Mouse (Mus musculus): ENCODE data around the gene Vmn1r183. TPM values are rescaled to one million over a fixed set of nuclear protein-coding genes. Genes with fewer than 3 reads are reported as not detected.

Vmn1r183 gene
- polyA plus RNA-seq, 1 experiment from 2014 or later: not detected

GRCm38 (mm10) chr7:24112156-24112856 lies 59.3 kb downstream of the Vmn1r183 start, which contains the start of gene Zfp112:
Zfp112 (plus strand) TSS chr7:24112314.
- Histone ChIP-seq H3K9ac (peak within 1 kb of the TSS; percentile 71), H3K4me1 (replicated peaks) (peaks cover 5% of the 10 kb centered on the region), H3K4me3 (peak within 1 kb of the TSS; percentile 63), H3K27ac (peak within 1 kb of the TSS; percentile 78), H3K36me3 (peaks cover 23% of the 10 kb centered on the region), H3K4me2 (peak within 1 kb of the TSS; percentile 82), H3K27me3 (no peaks in the 10 kb centered on the region), H3K9me3 (replicated peaks) (peaks cover 11% of the 10 kb centered on the region; the same call in 1 of the 2 replicates)
- 1% methylated on average over 23 of the region's 23 CpGs for WGBS
- ATAC-seq (replicated peaks; ENCODE audit: insufficient number of reproducible peaks, insufficient read depth, low FRiP score, low read depth): peak; percentile 96

DNA sequence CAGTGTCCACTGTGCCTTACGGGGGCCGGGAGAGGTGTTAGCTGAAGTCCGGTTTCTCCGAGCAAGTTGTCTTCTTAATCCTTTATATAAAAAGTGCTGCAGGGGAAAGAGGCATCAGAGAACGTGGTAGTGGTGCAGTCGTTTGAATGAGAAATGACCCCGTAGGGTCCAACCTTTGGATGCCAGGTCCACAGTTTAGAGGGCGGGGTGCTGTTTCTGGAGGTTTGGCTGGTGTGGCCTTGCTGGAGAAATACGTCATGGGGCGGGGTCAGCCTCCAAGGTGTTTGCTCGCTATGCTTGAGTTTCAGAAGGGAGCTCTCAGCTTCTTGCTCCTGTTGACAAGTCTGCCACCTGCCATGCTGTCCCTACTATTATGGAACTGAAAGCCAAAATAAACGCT lies 59.9 kb downstream of the Vmn1r183 start:
- ATAC-seq (replicated peaks; ENCODE audit: insufficient number of reproducible peaks, insufficient read depth, low FRiP score, low read depth): no peak
- Histone ChIP-seq H3K27me3 (no peaks in the 10 kb centered on the region), H3K4me2 (peak overlapping the region; percentile 82), H3K9ac (peak overlapping the region; percentile 71), H3K27ac (peak overlapping the region; percentile 78), H3K36me3 (peaks cover 16% of the 10 kb centered on the region), H3K4me1 (replicated peaks) (peaks cover 5% of the 10 kb centered on the region), H3K4me3 (peak overlapping the region; percentile 63), H3K9me3 (replicated peaks) (peaks cover 4% of the 10 kb centered on the region; the same call in 1 of the 2 replicates)
- 11% methylated on average over 12 of the region's 12 CpGs for WGBS

Other genes starting within 250 kb of the Vmn1r183 start
- not detected in 2 replicates for gene Vmn1r175, start 242.6 kb upstream of the Vmn1r183 start, polyA plus RNA-seq (2015; fragmentation: Nextera tagmentation; extraction: Ambion mirVana)
- not detected in 2 replicates for gene Vmn1r176, start 215.9 kb upstream of the Vmn1r183 start, polyA plus RNA-seq (2015; fragmentation: Nextera tagmentation; extraction: Ambion mirVana)
- gene Vmn1r177, start 186.8 kb upstream of the Vmn1r183 start, polyA plus RNA-seq (2015; fragmentation: Nextera tagmentation; extraction: Ambion mirVana): not detected in 2 replicates
- gene Vmn1r178, start 161.2 kb upstream of the Vmn1r183 start, polyA plus RNA-seq (2015; fragmentation: Nextera tagmentation; extraction: Ambion mirVana): not detected in 2 replicates
- not detected in 2 replicates for gene Vmn1r179, start 126.3 kb upstream of the Vmn1r183 start, polyA plus RNA-seq (2015; fragmentation: Nextera tagmentation; extraction: Ambion mirVana)
- gene Vmn1r180, start 102.6 kb upstream of the Vmn1r183 start, polyA plus RNA-seq (2015; fragmentation: Nextera tagmentation; extraction: Ambion mirVana): not detected in 2 replicates
- gene Vmn1r181, start 78.6 kb upstream of the Vmn1r183 start, polyA plus RNA-seq (2015; fragmentation: Nextera tagmentation; extraction: Ambion mirVana): not detected in 2 replicates
- not detected in 2 replicates for gene V1rd19, start 51.6 kb upstream of the Vmn1r183 start, polyA plus RNA-seq (2015; fragmentation: Nextera tagmentation; extraction: Ambion mirVana)
- gene Zfp180, start 28.7 kb downstream of the Vmn1r183 start, polyA plus RNA-seq (2015; fragmentation: Nextera tagmentation; extraction: Ambion mirVana): 11.5 and 14.2 TPM in 2 replicates
- gene Zfp112, start 59.1 kb downstream of the Vmn1r183 start, polyA plus RNA-seq (2015; fragmentation: Nextera tagmentation; extraction: Ambion mirVana): 5.3 and 6.3 TPM in 2 replicates
- 7.8 and 8.9 TPM in 2 replicates for gene Zfp235, start 80.9 kb downstream of the Vmn1r183 start, polyA plus RNA-seq (2015; fragmentation: Nextera tagmentation; extraction: Ambion mirVana)
- gene Zfp114, start 121.8 kb downstream of the Vmn1r183 start, polyA plus RNA-seq (2015; fragmentation: Nextera tagmentation; extraction: Ambion mirVana): 3.0 and 3.4 TPM in 2 replicates
- 5.9 and 6.4 TPM in 2 replicates for gene Zfp111, start 158.2 kb downstream of the Vmn1r183 start, polyA plus RNA-seq (2015; fragmentation: Nextera tagmentation; extraction: Ambion mirVana)
- 2.9 and 3.5 TPM in 2 replicates for gene Zfp109, start 184.3 kb downstream of the Vmn1r183 start, polyA plus RNA-seq (2015; fragmentation: Nextera tagmentation; extraction: Ambion mirVana)
- gene Zfp108, start 201.5 kb downstream of the Vmn1r183 start, polyA plus RNA-seq (2015; fragmentation: Nextera tagmentation; extraction: Ambion mirVana): 2.1 and 3.0 TPM in 2 replicates
- 5.4 and 6.5 TPM in 2 replicates for gene Zfp93, start 217.2 kb downstream of the Vmn1r183 start, polyA plus RNA-seq (2015; fragmentation: Nextera tagmentation; extraction: Ambion mirVana)
- gene Zfp61, start 248.0 kb downstream of the Vmn1r183 start, polyA plus RNA-seq (2015; fragmentation: Nextera tagmentation; extraction: Ambion mirVana): 14.3 and 19.4 TPM in 2 replicates

Measured in heart, embryonic 15.5 days (tissue).